Mouse (Mus musculus) bone marrow, adult 2 months (tissue): ENCODE measurements around the gene Bex6.
A peak's percentile ranks its signal among the peaks of the same experiment; 100 is the strongest.

ENCODE experiments used
- CTCF ChIP-seq: fragments of 200-500 bp; IDR thresholded peaks from 2 replicates; pipeline ENCODE4 v1.5.1; 2011; ENCODE audit warnings: low read length, control low read depth; ENCODE audit not compliant: control insufficient read depth, insufficient read depth
- POLR2A ChIP-seq: fragments of 200-500 bp; IDR thresholded peaks from 2 replicates; pipeline ENCODE4 v1.6.1; 2011; ENCODE audit warnings: low read depth, mild to moderate bottlenecking, control low read depth, low read length, borderline replicate concordance; ENCODE audit not compliant: control insufficient read depth

- TF ChIP-seq CTCF (no peak), POLR2A (peak; percentile 16; the same call in 1 of the 2 replicates)
Measured at GRCm38 (mm10) chr16:32130190-32130826, 49.3 kb upstream of the Bex6 start.
